Mouse (Mus musculus) thymus, adult 2 months (tissue): ENCODE measurements around the gene Arhgap45.

Source experiments
- CTCF ChIP-seq: fragments of 200-500 bp; IDR thresholded peaks from 2 replicates; pipeline ENCODE4 v1.5.1; 2012; ENCODE audit warnings: mild to moderate bottlenecking, control low read depth, low read length, moderate library complexity, borderline replicate concordance; ENCODE audit not compliant: control insufficient read depth, poor library complexity, insufficient read depth; ENCODE audit errors: extremely low read depth
- POLR2A ChIP-seq: fragments of 200-500 bp; IDR thresholded peaks from 2 replicates; pipeline ENCODE4 v1.6.1; 2012; ENCODE audit warnings: mild to moderate bottlenecking, low read length, control low read depth, moderate library complexity; ENCODE audit not compliant: control insufficient read depth, poor library complexity, insufficient read depth; ENCODE audit errors: extremely low read depth

GRCm38 (mm10) chr10:79977324-79977723 is 39.1 kb upstream of the Arhgap45 start:
- TF ChIP-seq POLR2A (no peak), CTCF (no peak)
